In the genomic region with DNA sequence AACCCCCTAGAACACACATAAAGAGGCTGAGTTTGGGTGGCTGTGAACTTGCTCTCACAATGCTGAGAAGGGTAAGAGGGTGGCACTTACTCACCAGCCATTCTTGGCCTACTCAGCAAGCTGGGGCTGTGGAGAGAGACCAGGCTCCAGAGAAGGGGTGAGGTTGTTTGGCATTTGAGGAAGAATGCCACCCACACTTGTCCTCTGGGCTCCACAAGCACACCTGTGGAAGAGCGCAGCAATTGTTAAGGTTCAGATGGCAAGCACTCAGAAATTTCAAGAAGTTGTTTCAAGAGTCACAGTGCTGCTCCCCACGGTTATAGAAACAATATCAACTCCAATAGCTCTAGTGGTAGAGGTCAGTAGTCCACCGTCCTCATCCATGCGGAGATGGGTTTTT, we compare ENCODE assay signal across 8 mouse cellular contexts. TPM values are rescaled to one million over a fixed set of nuclear protein-coding genes. Genes with fewer than 3 reads are reported as not detected.
A peak's percentile ranks its signal among the peaks of the same experiment; 100 is the strongest.
DNase-seq lines count a peak whose midpoint lies in the region; ATAC-seq and TF ChIP-seq lines count a peak whose summit lies in the region.

No protein-coding gene starts in this region.

- intact Hi-C loops in gastrocnemius, postnatal 36 days (cut with DNase I), result loop anchor here (5.0 kb wide), 1 partner anchor 84 kb away; no protein-coding TSS in a partner anchor

- peak overlapping the region; percentile 74; the same call in 1 of the 2 replicates for H3K4me2 ChIP-seq in heart, embryonic 14.5 days (ENCODE audit: low read length)
- peak overlapping the region; percentile 84; the same call in 1 of the 2 replicates for H3K4me2 ChIP-seq in embryonic facial prominence, embryonic 13.5 days
- H3K4me2 ChIP-seq in intestine, postnatal 0 days (replicated peaks; ENCODE audit: low read depth), result peak overlapping the region; percentile 90; the same call in 1 of the 2 replicates
- peak overlapping the region; percentile 97 for H3K4me2 ChIP-seq in midbrain, embryonic 12.5 days (replicated peaks)

- no peak for TF ChIP-seq CTCF in intestine, postnatal 0 days (IDR thresholded peaks at IDR 0.05; ENCODE audit: low read depth)

- H3K9me3 ChIP-seq in heart, embryonic 14.5 days (ENCODE audit: control insufficient read depth, low read length), result no peaks in the 10 kb centered on the region
- H3K9me3 ChIP-seq in embryonic facial prominence, embryonic 13.5 days, result no peaks in the 10 kb centered on the region
- H3K9me3 ChIP-seq in intestine, postnatal 0 days (ENCODE audit: control insufficient read depth), result no peaks in the 10 kb centered on the region
- H3K9me3 ChIP-seq in midbrain, embryonic 12.5 days, result no peaks in the 10 kb centered on the region

- H3K36me3 ChIP-seq in heart, embryonic 14.5 days (ENCODE audit: control insufficient read depth, insufficient read depth, low read length), result no peaks in the 10 kb centered on the region
- H3K36me3 ChIP-seq in embryonic facial prominence, embryonic 13.5 days, result no peaks in the 10 kb centered on the region
- no peaks in the 10 kb centered on the region for H3K36me3 ChIP-seq in intestine, postnatal 0 days (ENCODE audit: control insufficient read depth, insufficient read depth)
- no peaks in the 10 kb centered on the region for H3K36me3 ChIP-seq in midbrain, embryonic 12.5 days

- H3K27me3 ChIP-seq in heart, embryonic 14.5 days (ENCODE audit: control insufficient read depth, insufficient read depth, low read length), result no peaks in the 10 kb centered on the region
- H3K27me3 ChIP-seq in embryonic facial prominence, embryonic 13.5 days, result no peaks in the 10 kb centered on the region
- no peaks in the 10 kb centered on the region for H3K27me3 ChIP-seq in intestine, postnatal 0 days (replicated peaks; ENCODE audit: control insufficient read depth, insufficient read depth, low read length)
- H3K27me3 ChIP-seq in midbrain, embryonic 12.5 days, result no peaks in the 10 kb centered on the region

- H3K4me3 ChIP-seq in heart, embryonic 14.5 days (ENCODE audit: control insufficient read depth in 1 of 2, insufficient read depth in 1 of 2, low read depth in 1 of 2, low read length in 2 of 2), result peak overlapping the region in 1 of 2 experiments; percentile 84; a peak in 1 of 4 replicates
- H3K4me3 ChIP-seq in embryonic facial prominence, embryonic 13.5 days, result peak overlapping the region; percentile 83
- H3K4me3 ChIP-seq in intestine, postnatal 0 days (ENCODE audit: low read depth, low read length), result no peak overlapping the region
- peak overlapping the region; percentile 78; the same call in 1 of the 2 replicates for H3K4me3 ChIP-seq in midbrain, embryonic 12.5 days

- peaks cover 16 to 35% of the 10 kb centered on the region in 2 experiments for H3K4me1 ChIP-seq in heart, embryonic 14.5 days (ENCODE audit: control insufficient read depth in 2 of 2, insufficient read depth in 2 of 2, low read length in 2 of 2)
- H3K4me1 ChIP-seq in embryonic facial prominence, embryonic 13.5 days, result peaks cover 39% of the 10 kb centered on the region
- H3K4me1 ChIP-seq in intestine, postnatal 0 days (replicated peaks; ENCODE audit: control insufficient read depth, insufficient read depth, low read length), result 0 out of 2 replicates have a peak, but pooled peaks cover 8% of the 10 kb centered on the region
- H3K4me1 ChIP-seq in midbrain, embryonic 12.5 days, result peaks cover 34% of the 10 kb centered on the region

- WGBS in heart, embryonic 14.5 days, result 63% methylated on average over 4 of the region's 4 CpGs
- WGBS in embryonic facial prominence, embryonic 13.5 days, result 57% methylated on average over 4 of the region's 4 CpGs
- WGBS in intestine, postnatal 0 days, result 58% methylated on average over 4 of the region's 4 CpGs
- 59% methylated on average over 4 of the region's 4 CpGs for WGBS in midbrain, embryonic 12.5 days

- H3K9ac ChIP-seq in heart, embryonic 14.5 days (ENCODE audit: low read length), result peak overlapping the region; percentile 94; the same call in 1 of the 2 replicates
- H3K9ac ChIP-seq in embryonic facial prominence, embryonic 13.5 days, result peak overlapping the region; percentile 91; the same call in 1 of the 2 replicates
- H3K9ac ChIP-seq in intestine, postnatal 0 days (ENCODE audit: low read depth, low read length), result no peak overlapping the region
- H3K9ac ChIP-seq in midbrain, embryonic 12.5 days (replicated peaks), result 0 out of 2 replicates have a peak overlapping the region, but pooled peaks have one; percentile 88

- no peak overlapping the region for H3K27ac ChIP-seq in heart, embryonic 14.5 days (replicated peaks in 1 of 2; ENCODE audit: control insufficient read depth in 1 of 2, insufficient read depth in 1 of 2, low read depth in 2 of 2, low read length in 2 of 2)
- peak overlapping the region; percentile 96; the same call in 1 of the 2 replicates for H3K27ac ChIP-seq in embryonic facial prominence, embryonic 13.5 days
- H3K27ac ChIP-seq in intestine, postnatal 0 days (ENCODE audit: low read depth, low read length), result no peak overlapping the region; the same call in 1 of the 2 replicates
- no peak overlapping the region for H3K27ac ChIP-seq in midbrain, embryonic 12.5 days (replicated peaks)

- no peak for DNase-seq in heart, adult 8-10 months (ENCODE audit: low spot score)
- DNase-seq in adrenal gland, postnatal 4 days (ENCODE audit: low spot score in 2 of 2), result no peak
- no peak for DNase-seq in gastrocnemius, postnatal 36 days
- DNase-seq in layer of hippocampus, adult 9-11 months, result no peak

- no peak for ATAC-seq in heart, embryonic 14.5 days (ENCODE audit: insufficient number of reproducible peaks, insufficient read depth, low FRiP score, low read depth)
- ATAC-seq in embryonic facial prominence, embryonic 13.5 days (ENCODE audit: insufficient number of reproducible peaks, insufficient read depth, low FRiP score, low TSS enrichment, low read depth), result no peak
- ATAC-seq in intestine, postnatal 0 days, result no peak
- ATAC-seq in midbrain, embryonic 12.5 days (ENCODE audit: low FRiP score, low read depth), result no peak

RNA-seq across cellular contexts. Expression of gene Arhgef11, which starts 1.0 kb away (rescaled TPM):
- 7.9 and 9.7 TPM in 2 replicates for polyA plus RNA-seq in heart, embryonic 14.5 days (2014; fragmentation: Nextera tagmentation; extraction: Ambion mirVana)
- 10 to 100 TPM; 19.6 to 21.4 (median 20.5) TPM for total RNA-seq in heart, adult 8-10 months (2022)
- polyA plus RNA-seq in embryonic facial prominence, embryonic 13.5 days (2015; fragmentation: Nextera tagmentation; extraction: Ambion mirVana), result 17.5 and 18.3 TPM in 2 replicates
- 6.5 and 7.6 TPM in 2 replicates for polyA plus RNA-seq in intestine, postnatal 0 days (2015; fragmentation: Nextera tagmentation; extraction: Ambion mirVana)
- 28.7 and 29.1 TPM in 2 replicates for polyA plus RNA-seq in midbrain, embryonic 12.5 days (2016; fragmentation: Nextera tagmentation; extraction: Ambion mirVana)
- total RNA-seq in adrenal gland, postnatal 4 days (2021), result 10 to 100 TPM; 43.7 to 44.7 TPM
- 10 to 100 TPM; 16.5 to 16.9 TPM for total RNA-seq in gastrocnemius, postnatal 36 days (2021)
